Mouse (Mus musculus) lung, postnatal 0 days (tissue): ENCODE data around the gene Mpl. TPM values are rescaled to one million over a fixed set of nuclear protein-coding genes. Genes with fewer than 3 reads are reported as not detected.

Source experiments
- ATAC-seq: fragments of 200-750 bp; cut with Nextera tagmentation; 2 replicates; pipeline ENCODE4 v1.8.0; 2017; ENCODE audit warnings: moderate library complexity
- DNase-seq: peaks from one replicate; pipeline ENCODE4 v3.0.0-alpha.2; 2016; ENCODE audit warnings: low spot score
- H3K27ac ChIP-seq: fragments of 300-500 bp; sonication (generic); 2 replicates; pipeline ENCODE4 v1.5.1; 2014; ENCODE audit warnings: antibody characterized with exemption, mild to moderate bottlenecking, low read length, mixed read lengths
- H3K27me3 ChIP-seq: fragments of 300-500 bp; sonication (generic); replicated peaks from 2 replicates; pipeline ENCODE4 v1.6.1; 2014; ENCODE audit warnings: low read length, mixed read lengths; ENCODE audit not compliant: insufficient read depth
- H3K36me3 ChIP-seq: fragments of 300-500 bp; sonication (generic); 2 replicates; pipeline ENCODE4 v1.6.1; 2014; ENCODE audit warnings: low read length, mixed read lengths; ENCODE audit not compliant: insufficient read depth
- H3K4me1 ChIP-seq: fragments of 300-500 bp; sonication (generic); 2 replicates; pipeline ENCODE4 v1.6.1; 2014; ENCODE audit warnings: antibody characterized with exemption, low read depth, low read length, mixed read lengths; ENCODE audit not compliant: insufficient read depth
- H3K4me2 ChIP-seq: fragments of 300-500 bp; sonication (generic); replicated peaks from 2 replicates; pipeline ENCODE4 v1.6.1; 2014; ENCODE audit warnings: low read depth, mild to moderate bottlenecking, low read length, moderate library complexity, mixed read lengths
- H3K4me3 ChIP-seq: fragments of 300-500 bp; sonication (generic); 2 replicates; pipeline ENCODE4 v1.5.1; 2014; ENCODE audit warnings: low read depth, low read length
- H3K9ac ChIP-seq: fragments of 300-500 bp; sonication (generic); replicated peaks from 2 replicates; pipeline ENCODE4 v1.6.1; 2014; ENCODE audit warnings: low read depth, mild to moderate bottlenecking
- H3K9me3 ChIP-seq: fragments of 300-500 bp; sonication (generic); 2 replicates; pipeline ENCODE4 v1.6.1; 2016; ENCODE audit warnings: low read length, mixed read lengths
- CTCF ChIP-seq: IDR thresholded peaks from 2 replicates; pipeline ENCODE4 v1.5.1; 2016; ENCODE audit warnings: antibody characterized with exemption, mild to moderate bottlenecking
- EP300 ChIP-seq: IDR thresholded peaks from 2 replicates; pipeline ENCODE4 v1.6.1; 2016; ENCODE audit warnings: antibody characterized with exemption, mild to moderate bottlenecking, control low read depth
- WGBS: fragments of 180-500 bp; shearing (Covaris S2); extraction: QIAGEN DNeasy Blood & Tissue Kit; methylation state at CpG from one replicate; pipeline ENCODE4 v1.1.7; 2014; 5-methylcytosine and 5-hydroxymethylcytosine counted together
- polyA plus RNA-seq: library from polyadenylated mRNA; unstranded; fragments of >200 nt; fragmentation: Nextera tagmentation; extraction: Ambion mirVana; gene quantifications from 2 replicates; pipeline ENCODE4 v1.2.1, GENCODE M21; 2015

The Mpl gene
- polyA plus RNA-seq, 1 experiment from 2014 or later: 1.1 TPM

- Histone ChIP-seq H3K4me3 (no peak overlapping the region), H3K9ac (no peak overlapping the region), H3K27me3 (no peaks in the 10 kb centered on the region), H3K36me3 (peaks cover 55% of the 10 kb centered on the region), H3K4me2 (no peak overlapping the region), H3K4me1 (no peaks in the 10 kb centered on the region), H3K9me3 (no peaks in the 10 kb centered on the region), H3K27ac (no peak overlapping the region)
- ATAC-seq: peak; percentile 35; the same call in 1 of the 2 replicates
- DNase-seq: no peak
- WGBS: 73% methylated on average over 13 of the region's 13 CpGs
- TF ChIP-seq EP300 (no peak), CTCF (no peak)
Observed at GRCm38 (mm10) chr4:118417112-118417797, 40.1 kb downstream of the Mpl start.

GRCm38 (mm10) chr4:118416329-118416728 is 41.0 kb downstream of the Mpl start:
- no peak overlapping the region for H3K4me2 ChIP-seq
- no peak overlapping the region for H3K4me3 ChIP-seq
- H3K4me1 ChIP-seq: no peaks in the 10 kb centered on the region
- 95% methylated on average over 5 of the region's 5 CpGs for WGBS
- no peak overlapping the region for H3K27ac ChIP-seq
- H3K9ac ChIP-seq: no peak overlapping the region
- DNase-seq: no peak
- ATAC-seq: no peak
- TF ChIP-seq EP300: no peak
- no peaks in the 10 kb centered on the region for H3K27me3 ChIP-seq
- H3K36me3 ChIP-seq: peaks cover 58% of the 10 kb centered on the region
- no peaks in the 10 kb centered on the region for H3K9me3 ChIP-seq

- no peak for TF ChIP-seq EP300
- TF ChIP-seq CTCF: peak; percentile 24; the same call in 1 of the 2 replicates
- 66% methylated on average over 2 of the region's 2 CpGs for WGBS
- Histone ChIP-seq H3K27ac (no peak overlapping the region), H3K9me3 (no peaks in the 10 kb centered on the region), H3K27me3 (no peaks in the 10 kb centered on the region), H3K4me3 (no peak overlapping the region), H3K9ac (no peak overlapping the region), H3K36me3 (peaks cover 54% of the 10 kb centered on the region), H3K4me2 (no peak overlapping the region), H3K4me1 (no peaks in the 10 kb centered on the region)
- ATAC-seq (no peak), DNase-seq (no peak)
Observed at GRCm38 (mm10) chr4:118415779-118416178, 41.5 kb downstream of the Mpl start.

- DNase-seq (no peak), ATAC-seq (no peak)
- Histone ChIP-seq H3K4me2 (no peak overlapping the region), H3K36me3 (peaks cover 43% of the 10 kb centered on the region), H3K4me3 (no peak overlapping the region), H3K9me3 (no peaks in the 10 kb centered on the region), H3K4me1 (peaks cover 10% of the 10 kb centered on the region; the same call in 1 of the 2 replicates), H3K9ac (no peak overlapping the region), H3K27ac (no peak overlapping the region), H3K27me3 (no peaks in the 10 kb centered on the region)
- TF ChIP-seq CTCF (no peak), EP300 (no peak)
- WGBS: 96% methylated on average over 5 of the region's 5 CpGs
Observed at GRCm38 (mm10) chr4:118413553-118413952, 43.8 kb downstream of the Mpl start.

GRCm38 (mm10) chr4:118410871-118411270 is 46.4 kb downstream of the Mpl start:
- no peak overlapping the region for H3K4me2 ChIP-seq
- WGBS: 80% methylated on average over 5 of the region's 5 CpGs
- H3K27me3 ChIP-seq: no peaks in the 10 kb centered on the region
- ATAC-seq (no peak), DNase-seq (no peak)
- H3K36me3 ChIP-seq: peaks cover 33% of the 10 kb centered on the region
- no peak overlapping the region for H3K9ac ChIP-seq
- no peaks in the 10 kb centered on the region for H3K9me3 ChIP-seq
- no peak overlapping the region for H3K4me3 ChIP-seq
- no peak overlapping the region for H3K27ac ChIP-seq
- peaks cover 10% of the 10 kb centered on the region; the same call in 1 of the 2 replicates for H3K4me1 ChIP-seq
- TF ChIP-seq EP300 (no peak), CTCF (no peak)

- H3K4me2 ChIP-seq: peak within 1 kb of the TSS; percentile 76
- WGBS: under 1% methylated on average over 53 of the region's 53 CpGs
- no peaks in the 10 kb centered on the region for H3K9me3 ChIP-seq
- H3K27me3 ChIP-seq: no peaks in the 10 kb centered on the region
- H3K27ac ChIP-seq: peak within 1 kb of the TSS; percentile 86
- H3K4me3 ChIP-seq: peak within 1 kb of the TSS; percentile 75
- TF ChIP-seq CTCF (no peak), EP300 (0 out of 2 replicates have a peak, but pooled peaks have one; percentile 34)
- DNase-seq (peak; percentile 98), ATAC-seq (peak; percentile 99)
- H3K36me3 ChIP-seq: peaks cover 21% of the 10 kb centered on the region
- H3K4me1 ChIP-seq: peaks cover 10% of the 10 kb centered on the region; the same call in 1 of the 2 replicates
- H3K9ac ChIP-seq: peak within 1 kb of the TSS; percentile 90
Observed at GRCm38 (mm10) chr4:118409142-118409900, 48.0 kb downstream of the Mpl start, which contains the start of the genes Szt2 and Med8. Gene Szt2, minus strand, starts transcription at chr4:118409273. Gene Med8, plus strand, starts transcription at chr4:118409337.
